Mouse (Mus musculus): ENCODE measurements around the gene Lce1i.
"Not testable (repeated sequence)": the region's sequence is repeated elsewhere in the genome, so short reads cannot be mapped to it uniquely, and the experiment has no call there.

Gene Lce1i

GRCm38 (mm10) chr3:92778799-92779198 is at the start of gene Lce1i:
TSS of gene Lce1i (minus strand) at chr3:92778899.
- DNase-seq (ENCODE audit: low spot score): no peak

GRCm38 (mm10) chr3:92827108-92827507 is 48.4 kb upstream of the Lce1i start, which contains the start of gene Kprp:
TSS of gene Kprp (minus strand) at chr3:92827247.
- DNase-seq (ENCODE audit: low spot score): no peak

GRCm38 (mm10) chr3:92825808-92826207 is 47.1 kb upstream of the Lce1i start:
- DNase-seq (ENCODE audit: low spot score): no peak

- not testable (repeated sequence) for DNase-seq (ENCODE audit: low spot score)
These were observed 37.3 kb upstream of the Lce1i start for GRCm38 (mm10) chr3:92816036-92816435.

- no peak for DNase-seq (ENCODE audit: low spot score)
These were observed 36.9 kb upstream of the Lce1i start for GRCm38 (mm10) chr3:92815581-92815980.

- no peak for DNase-seq (ENCODE audit: low spot score)
These were observed 29.1 kb upstream of the Lce1i start, which contains the start of gene Lce1k for GRCm38 (mm10) chr3:92807791-92808190. TSS of gene Lce1k (minus strand) at chr3:92807891.

- DNase-seq (ENCODE audit: low spot score): no peak
These were observed 11.7 kb upstream of the Lce1i start, which contains the start of gene Lce1j for GRCm38 (mm10) chr3:92790414-92790813. TSS of gene Lce1j (minus strand) at chr3:92790514.

- DNase-seq (ENCODE audit: low spot score): no peak
These were observed 7.1 kb downstream of the Lce1i start for GRCm38 (mm10) chr3:92771573-92771972.

GRCm38 (mm10) chr3:92764965-92765364 is 13.7 kb downstream of the Lce1i start, which contains the start of gene Lce1h:
TSS of gene Lce1h (minus strand) at chr3:92765065.
- DNase-seq (ENCODE audit: low spot score): no peak

- DNase-seq (ENCODE audit: low spot score): no peak
These were observed 25.5 kb downstream of the Lce1i start for GRCm38 (mm10) chr3:92753197-92753596.

GRCm38 (mm10) chr3:92752238-92752637 is 26.5 kb downstream of the Lce1i start, which contains the start of gene Lce1g:
TSS of gene Lce1g (minus strand) at chr3:92752338.
- no peak for DNase-seq (ENCODE audit: low spot score)

- DNase-seq (ENCODE audit: low spot score): no peak
These were observed 39.7 kb downstream of the Lce1i start, which contains the start of gene Gm38119 for GRCm38 (mm10) chr3:92738996-92739395. TSS of gene Gm38119 (minus strand) at chr3:92739096.
